Mouse (Mus musculus): ENCODE data around the gene Gck. TPM values are rescaled to one million over a fixed set of nuclear protein-coding genes. Genes with fewer than 3 reads are reported as not detected.

Gene Gck
- polyA plus RNA-seq, 1 experiment from 2014 or later, result 3.0 TPM

DNA sequence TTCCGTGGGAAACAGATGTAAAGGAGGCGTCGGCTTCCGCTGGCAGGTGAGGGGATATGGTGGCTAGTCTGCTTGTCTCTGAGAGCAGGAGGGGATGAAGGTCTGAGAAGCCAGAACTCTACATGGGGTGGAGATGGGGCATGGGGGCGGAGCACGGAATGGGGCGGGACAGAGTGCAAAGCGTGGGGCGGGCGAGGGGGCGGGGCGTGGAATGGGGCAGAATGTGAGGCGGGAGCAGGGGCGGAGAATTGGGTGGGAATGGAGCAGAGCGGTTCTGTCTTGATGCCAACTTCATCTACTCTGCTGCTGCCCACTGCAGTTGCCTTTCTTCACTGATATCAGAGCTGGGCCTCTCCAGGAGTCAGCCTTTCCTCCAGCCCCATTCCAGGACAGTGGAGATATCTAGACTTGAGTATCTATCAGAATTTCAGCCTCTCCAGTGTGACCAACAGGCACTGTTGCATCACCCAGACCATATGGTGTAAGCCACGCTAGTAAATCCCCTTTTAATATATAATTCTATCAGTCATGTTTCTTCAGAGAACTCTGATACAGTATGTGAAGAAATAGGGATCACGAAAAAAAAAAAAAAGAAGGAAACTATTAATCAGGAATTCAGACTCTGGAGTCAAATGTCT, 29.4 kb downstream of the Gck start:
- H3K4me1 ChIP-seq, result no peaks in the 10 kb centered on the region
- no peak for ATAC-seq (ENCODE audit: low FRiP score, low read depth)

DNA sequence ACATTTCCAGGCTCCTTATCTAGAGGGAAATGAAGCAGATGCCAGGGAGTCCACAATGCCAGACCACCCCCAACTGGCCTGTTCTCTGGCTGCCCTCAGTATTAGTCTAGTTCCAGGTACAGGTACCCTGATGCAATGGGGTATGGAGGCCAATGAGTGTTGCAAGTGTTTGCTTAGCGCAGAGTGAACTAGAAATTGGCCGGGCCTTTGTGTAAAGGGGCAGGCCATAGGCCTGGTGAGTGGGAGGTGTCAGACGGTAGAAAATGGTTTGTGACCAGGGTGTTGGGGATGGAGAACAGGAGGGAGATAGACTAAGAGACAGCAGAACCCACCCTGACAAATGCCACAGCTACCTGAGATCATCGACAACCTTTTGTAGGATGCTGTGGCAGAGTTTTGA, 30.3 kb downstream of the Gck start:
- no peak overlapping the region for H3K9ac ChIP-seq (replicated peaks)
- 96% methylated on average over 4 of the region's 4 CpGs for WGBS

More for the DNA sequence above, 29.4 kb downstream of the Gck start:
- Histone ChIP-seq H3K27me3 (no peaks in the 10 kb centered on the region), H3K36me3 (no peaks in the 10 kb centered on the region), H3K9ac (replicated peaks) (no peak overlapping the region), H3K4me3 (no peak overlapping the region), H3K9me3 (no peaks in the 10 kb centered on the region), H3K27ac (replicated peaks) (no peak overlapping the region), H3K4me2 (replicated peaks) (no peak overlapping the region)
- WGBS, result 37% methylated on average over 17 of the region's 17 CpGs

DNA sequence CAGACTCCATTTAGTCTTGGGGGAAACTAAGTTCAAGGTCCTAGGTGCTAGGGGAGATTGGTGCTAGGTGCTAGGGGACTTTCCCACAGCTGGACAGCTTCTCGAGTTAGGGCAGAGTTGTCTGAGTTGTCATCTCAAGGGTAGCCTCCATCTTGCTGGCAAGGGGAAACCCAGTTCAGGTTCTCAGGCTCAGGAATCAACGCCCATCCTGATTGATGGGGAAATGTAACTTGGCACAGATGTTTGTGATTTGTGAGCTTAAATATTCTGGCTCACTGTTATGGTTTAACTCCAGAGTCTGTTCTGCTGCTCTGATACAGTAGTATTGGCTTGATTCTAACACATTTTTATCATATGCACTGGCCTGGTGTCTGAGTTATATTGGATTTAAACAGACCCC, 31.8 kb downstream of the Gck start:
- no peak for ATAC-seq (ENCODE audit: low FRiP score, low read depth)
- Histone ChIP-seq H3K9me3 (no peaks in the 10 kb centered on the region), H3K27ac (replicated peaks) (no peak overlapping the region), H3K4me1 (no peaks in the 10 kb centered on the region), H3K9ac (replicated peaks) (no peak overlapping the region), H3K27me3 (no peaks in the 10 kb centered on the region), H3K4me3 (no peak overlapping the region), H3K36me3 (no peaks in the 10 kb centered on the region), H3K4me2 (replicated peaks) (no peak overlapping the region)
- WGBS, result 80% methylated on average over 2 of the region's 2 CpGs

More for the DNA sequence above, 30.3 kb downstream of the Gck start:
- Histone ChIP-seq H3K4me3 (no peak overlapping the region), H3K9me3 (no peaks in the 10 kb centered on the region), H3K4me2 (replicated peaks) (no peak overlapping the region), H3K36me3 (no peaks in the 10 kb centered on the region), H3K27ac (replicated peaks) (no peak overlapping the region), H3K4me1 (no peaks in the 10 kb centered on the region), H3K27me3 (no peaks in the 10 kb centered on the region)
- ATAC-seq (ENCODE audit: low FRiP score, low read depth), result no peak

DNA sequence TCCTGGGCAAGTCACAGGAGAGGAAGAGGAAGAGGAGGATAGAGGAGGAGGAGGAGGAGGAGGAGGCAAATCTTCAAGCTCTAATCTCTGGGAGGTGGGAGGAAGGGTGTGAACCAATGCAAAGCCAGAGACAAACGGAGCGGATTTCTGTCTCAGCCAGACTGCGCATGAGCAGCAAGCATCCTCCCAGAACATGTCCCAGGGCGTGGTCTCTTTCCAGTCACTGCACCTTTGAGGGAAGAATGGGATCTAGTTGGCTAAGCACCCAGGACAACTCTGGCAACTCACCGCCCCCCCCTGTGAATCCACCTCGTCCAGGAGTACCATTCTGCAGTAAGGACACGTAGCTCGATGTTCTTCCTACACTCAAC, 33.7 kb downstream of the Gck start:
- WGBS, result 77% methylated on average over 8 of the region's 8 CpGs
- H3K4me1 ChIP-seq, result no peaks in the 10 kb centered on the region
- H3K4me2 ChIP-seq (replicated peaks), result no peak overlapping the region
- no peaks in the 10 kb centered on the region for H3K9me3 ChIP-seq
- no peak overlapping the region for H3K4me3 ChIP-seq
- H3K27me3 ChIP-seq, result no peaks in the 10 kb centered on the region
- no peak overlapping the region for H3K9ac ChIP-seq (replicated peaks)
- no peak for ATAC-seq (ENCODE audit: low FRiP score, low read depth)
- no peaks in the 10 kb centered on the region for H3K36me3 ChIP-seq
- no peak overlapping the region for H3K27ac ChIP-seq (replicated peaks)

DNA sequence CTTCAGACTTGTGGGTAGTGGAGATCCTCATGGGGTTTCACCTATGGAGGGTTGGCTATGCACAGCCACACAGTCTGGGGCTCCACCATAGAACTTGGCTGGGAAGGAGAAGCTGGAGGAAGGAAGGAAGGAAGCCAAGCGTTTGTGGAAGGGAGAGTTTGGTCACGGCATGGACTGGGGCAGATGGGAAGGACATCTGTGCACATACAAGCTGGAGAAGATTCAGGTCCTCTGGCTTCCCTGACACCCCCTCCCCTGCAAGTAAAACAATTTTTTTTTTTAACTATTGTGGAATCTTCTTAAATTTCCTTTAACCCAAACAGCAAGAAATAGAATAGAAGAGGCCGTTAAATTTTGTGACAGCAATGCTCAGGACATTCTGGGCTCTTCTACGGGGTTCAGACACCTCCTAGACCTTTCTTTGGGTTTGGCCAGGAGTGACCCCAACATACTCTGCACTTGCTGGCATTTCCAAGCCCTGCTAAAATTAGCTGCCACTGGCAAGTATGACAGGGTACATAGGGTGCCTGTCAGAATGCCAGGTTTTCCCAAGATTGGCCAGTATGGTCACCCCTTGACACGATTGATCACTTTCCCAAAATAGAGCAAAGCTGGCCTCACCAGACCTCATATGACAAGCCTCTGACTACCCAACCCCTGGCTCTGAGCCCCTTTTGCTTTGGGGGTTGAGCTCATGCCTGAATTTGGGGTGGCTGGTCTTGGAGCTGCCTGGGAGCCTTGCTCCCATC, 34.3 kb downstream of the Gck start:
- whole genome bisulfite sequencing, result 87% methylated on average over 5 of the region's 5 CpGs
- no peak for ATAC-seq (ENCODE audit: low FRiP score, low read depth)
- Histone ChIP-seq H3K4me1 (no peaks in the 10 kb centered on the region), H3K9me3 (no peaks in the 10 kb centered on the region), H3K27ac (replicated peaks) (no peak overlapping the region), H3K9ac (replicated peaks) (no peak overlapping the region), H3K4me2 (replicated peaks) (no peak overlapping the region), H3K27me3 (no peaks in the 10 kb centered on the region), H3K4me3 (no peak overlapping the region), H3K36me3 (no peaks in the 10 kb centered on the region)

DNA sequence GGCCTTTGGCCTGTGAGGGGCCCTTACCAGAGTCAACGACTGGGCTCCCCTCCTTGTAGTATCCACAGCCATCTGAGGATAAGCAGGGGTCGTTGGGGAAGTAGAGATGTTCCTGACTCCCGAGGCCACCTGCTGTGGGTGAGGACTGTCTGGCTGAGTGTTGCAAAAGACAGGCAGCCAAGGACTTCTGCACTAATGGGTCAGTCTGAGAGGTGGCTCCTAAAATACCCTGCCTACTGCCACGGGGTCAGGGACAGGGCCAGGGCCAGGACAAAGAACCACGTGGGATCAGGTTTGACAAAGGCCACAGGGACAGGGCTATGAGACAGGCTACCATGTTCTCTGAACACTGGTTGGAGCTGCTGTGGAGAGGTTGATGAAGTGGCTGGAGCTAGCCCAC, 34.9 kb downstream of the Gck start:
- H3K27ac ChIP-seq (replicated peaks), result no peak overlapping the region
- H3K9ac ChIP-seq (replicated peaks), result no peak overlapping the region
- H3K36me3 ChIP-seq, result no peaks in the 10 kb centered on the region
- H3K4me2 ChIP-seq (replicated peaks), result no peak overlapping the region
- no peaks in the 10 kb centered on the region for H3K27me3 ChIP-seq
- H3K4me3 ChIP-seq, result no peak overlapping the region
- WGBS, result 74% methylated on average over 5 of the region's 5 CpGs
- H3K9me3 ChIP-seq, result no peaks in the 10 kb centered on the region
- no peak for ATAC-seq (ENCODE audit: low FRiP score, low read depth)
- no peaks in the 10 kb centered on the region for H3K4me1 ChIP-seq

DNA sequence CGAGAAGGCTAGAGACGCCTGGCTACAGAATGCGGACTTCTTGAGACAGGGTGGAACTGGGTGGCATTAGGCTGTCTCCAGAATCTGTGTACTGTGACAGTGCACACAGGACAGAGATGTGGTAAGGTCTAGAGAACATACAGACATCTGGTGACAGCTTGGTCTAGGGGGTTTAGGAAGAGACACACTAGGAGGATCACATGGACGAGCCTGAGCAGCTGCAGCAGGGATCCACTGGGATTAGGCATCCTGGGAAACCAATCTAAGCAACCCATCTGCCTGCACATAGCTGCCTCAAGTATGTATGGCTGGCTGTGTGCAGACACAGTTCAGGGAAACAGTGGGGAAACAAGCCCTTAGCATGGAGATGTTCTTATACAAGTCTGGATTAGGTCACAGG, 35.9 kb downstream of the Gck start:
- H3K9me3 ChIP-seq, result no peaks in the 10 kb centered on the region
- no peak overlapping the region for H3K4me3 ChIP-seq
- WGBS, result 72% methylated on average over 4 of the region's 4 CpGs
- H3K9ac ChIP-seq (replicated peaks), result no peak overlapping the region
- no peaks in the 10 kb centered on the region for H3K36me3 ChIP-seq
- H3K4me2 ChIP-seq (replicated peaks), result no peak overlapping the region
- ATAC-seq (ENCODE audit: low FRiP score, low read depth), result no peak
- no peak overlapping the region for H3K27ac ChIP-seq (replicated peaks)
- H3K4me1 ChIP-seq, result no peaks in the 10 kb centered on the region
- H3K27me3 ChIP-seq, result no peaks in the 10 kb centered on the region

DNA sequence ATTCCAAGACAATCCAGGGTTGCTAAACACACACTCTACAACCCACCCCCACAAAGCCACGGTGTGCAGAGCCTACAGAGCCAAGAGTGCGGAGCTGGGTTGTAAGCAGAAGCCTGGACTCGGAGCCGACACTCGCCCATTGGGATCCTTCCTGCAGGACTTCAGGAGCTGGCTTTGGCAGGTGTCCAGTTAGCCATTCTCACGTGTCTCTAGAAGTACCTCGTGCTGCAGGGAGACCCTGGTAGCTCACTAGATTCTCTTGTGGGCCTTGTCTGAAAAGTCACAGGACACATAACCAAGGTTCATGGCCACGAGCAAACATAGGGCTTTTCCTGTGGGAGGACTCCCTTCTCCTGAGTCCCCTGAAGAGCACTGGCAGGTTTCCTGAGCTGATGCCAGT, 36.6 kb downstream of the Gck start:
- no peak overlapping the region for H3K4me2 ChIP-seq (replicated peaks)
- H3K9ac ChIP-seq (replicated peaks), result no peak overlapping the region
- H3K27ac ChIP-seq (replicated peaks), result no peak overlapping the region
- ATAC-seq (ENCODE audit: low FRiP score, low read depth), result no peak
- 70% methylated on average over 8 of the region's 8 CpGs for WGBS
- H3K9me3 ChIP-seq, result no peaks in the 10 kb centered on the region
- H3K36me3 ChIP-seq, result no peaks in the 10 kb centered on the region
- no peaks in the 10 kb centered on the region for H3K4me1 ChIP-seq
- no peaks in the 10 kb centered on the region for H3K27me3 ChIP-seq
- no peak overlapping the region for H3K4me3 ChIP-seq

DNA sequence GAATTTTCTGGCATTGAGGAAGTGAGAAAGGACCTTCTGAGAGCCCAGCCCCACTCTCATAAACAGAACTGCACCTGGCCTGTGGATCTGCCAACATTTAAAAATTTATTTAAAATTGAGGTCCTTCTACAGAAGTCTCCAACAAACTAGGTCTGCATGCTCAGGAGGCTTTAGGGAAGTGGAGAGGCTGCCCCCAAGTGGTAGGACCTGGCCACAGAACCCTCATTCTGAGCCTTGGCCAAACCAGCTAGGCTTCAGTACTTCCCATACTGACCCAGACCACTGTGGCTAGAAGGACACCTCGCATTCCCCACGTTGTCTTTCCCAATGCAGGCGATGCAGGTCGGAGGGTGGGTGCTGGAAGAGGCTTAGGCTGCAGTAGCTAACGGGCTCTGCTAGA, 37.2 kb downstream of the Gck start:
- WGBS, result 21% methylated on average over 5 of the region's 5 CpGs
- 0 out of 2 replicates have a peak overlapping the region, but pooled peaks have one; percentile 31 for H3K9ac ChIP-seq (replicated peaks)
- no peak overlapping the region for H3K4me2 ChIP-seq (replicated peaks)
- H3K4me1 ChIP-seq, result no peaks in the 10 kb centered on the region
- H3K4me3 ChIP-seq, result no peak overlapping the region
- H3K9me3 ChIP-seq, result no peaks in the 10 kb centered on the region
- H3K27ac ChIP-seq (replicated peaks), result no peak overlapping the region
- no peak for ATAC-seq (ENCODE audit: low FRiP score, low read depth)
- no peaks in the 10 kb centered on the region for H3K36me3 ChIP-seq
- H3K27me3 ChIP-seq, result no peaks in the 10 kb centered on the region

DNA sequence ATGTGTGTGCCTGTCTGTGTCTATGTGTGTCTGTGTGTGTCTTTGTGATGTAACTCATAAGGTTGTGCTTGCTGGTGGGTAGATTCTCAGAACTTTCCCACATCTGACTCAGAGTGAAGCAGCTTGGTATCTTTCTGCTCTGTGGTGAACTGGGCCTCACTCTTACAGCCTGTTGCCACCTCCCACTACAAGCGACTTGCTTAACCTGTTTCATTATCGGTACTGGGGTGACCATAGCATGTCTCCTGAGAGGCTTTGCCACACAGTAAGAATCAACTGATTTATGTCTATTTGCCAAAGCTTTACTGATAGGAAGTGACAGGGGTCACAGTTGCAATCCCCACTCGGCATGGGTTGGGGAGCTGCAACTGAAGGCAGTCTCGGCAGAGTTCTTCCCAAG, 41.2 kb downstream of the Gck start:
- ATAC-seq (ENCODE audit: low FRiP score, low read depth), result no peak
- Histone ChIP-seq H3K36me3 (no peaks in the 10 kb centered on the region), H3K9ac (replicated peaks) (no peak overlapping the region), H3K9me3 (no peaks in the 10 kb centered on the region), H3K4me2 (replicated peaks) (no peak overlapping the region), H3K27me3 (no peaks in the 10 kb centered on the region), H3K4me3 (no peak overlapping the region), H3K4me1 (no peaks in the 10 kb centered on the region), H3K27ac (replicated peaks) (no peak overlapping the region)
- 87% methylated on average over 4 of the region's 4 CpGs for WGBS

DNA sequence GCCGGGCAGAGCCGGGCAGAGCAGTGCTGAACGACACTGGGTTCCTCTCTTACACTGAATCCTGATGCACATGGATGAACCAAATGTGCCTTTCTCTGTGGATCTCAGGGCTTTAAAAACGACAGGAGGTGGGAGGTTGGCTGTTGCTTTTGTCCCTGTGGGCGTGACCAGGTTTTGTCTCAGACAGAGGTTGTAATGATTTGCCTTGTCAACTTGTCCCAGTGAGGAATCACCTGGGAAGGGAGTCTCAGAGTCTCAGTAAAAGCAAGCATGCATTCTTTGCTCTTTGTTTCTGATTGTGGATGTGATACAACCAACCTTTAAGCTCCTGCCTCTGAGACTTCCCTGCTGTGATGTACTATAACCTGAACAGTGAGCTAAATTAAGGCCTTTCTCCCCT, 42.8 kb downstream of the Gck start:
- no peak for ATAC-seq (ENCODE audit: low FRiP score, low read depth)
- H3K9me3 ChIP-seq, result no peaks in the 10 kb centered on the region
- no peak overlapping the region for H3K9ac ChIP-seq (replicated peaks)
- H3K27ac ChIP-seq (replicated peaks), result no peak overlapping the region
- WGBS, result 43% methylated on average over 5 of the region's 5 CpGs
- no peak overlapping the region for H3K4me3 ChIP-seq
- no peak overlapping the region for H3K4me2 ChIP-seq (replicated peaks)
- H3K27me3 ChIP-seq, result peaks cover 12% of the 10 kb centered on the region
- H3K4me1 ChIP-seq, result peaks cover 7% of the 10 kb centered on the region
- H3K36me3 ChIP-seq, result no peaks in the 10 kb centered on the region

DNA sequence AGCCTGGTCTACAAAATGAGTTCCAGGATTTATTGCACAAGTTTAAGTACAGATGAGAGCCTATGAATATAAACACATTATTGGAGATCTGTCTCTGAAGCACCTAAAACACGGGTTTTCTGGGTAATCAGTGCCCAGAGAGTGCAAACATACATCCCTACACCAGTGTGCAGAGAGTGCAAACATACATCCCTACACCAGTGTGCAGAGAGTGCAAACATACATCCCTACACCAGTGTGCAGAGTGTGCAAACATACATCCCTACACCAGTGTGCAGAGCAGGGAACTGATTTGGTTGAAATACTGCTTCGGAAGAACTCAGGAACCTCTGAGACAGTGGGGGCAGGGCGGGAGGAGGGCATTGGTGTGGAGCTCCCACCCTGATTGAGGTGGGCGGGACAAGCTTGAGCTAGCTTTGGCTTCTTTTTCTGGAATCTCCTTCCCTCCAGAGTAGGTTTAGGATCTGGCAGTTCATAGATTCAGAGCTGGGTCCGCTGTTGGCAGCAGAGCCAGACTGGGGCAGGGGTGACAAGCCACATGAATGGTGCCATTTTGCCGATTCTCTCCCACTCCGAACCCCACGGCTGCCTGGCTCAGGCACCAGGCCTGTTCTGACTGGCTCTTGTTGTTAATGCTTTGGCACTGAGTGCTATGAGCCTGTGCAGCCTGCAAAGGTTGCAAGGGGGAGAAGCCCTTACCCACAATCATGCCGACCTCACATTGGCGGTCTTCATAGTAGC, 43.9 kb downstream of the Gck start:
- no peak for ATAC-seq (ENCODE audit: low FRiP score, low read depth)

More for the DNA sequence above, 43.9 kb downstream of the Gck start:
- Histone ChIP-seq H3K27ac (replicated peaks) (no peak overlapping the region), H3K9ac (replicated peaks) (no peak overlapping the region), H3K4me2 (replicated peaks) (no peak overlapping the region), H3K27me3 (peaks cover 19% of the 10 kb centered on the region), H3K36me3 (no peaks in the 10 kb centered on the region), H3K4me1 (peaks cover 17% of the 10 kb centered on the region), H3K9me3 (no peaks in the 10 kb centered on the region), H3K4me3 (no peak overlapping the region)
- WGBS, result 89% methylated on average over 10 of the region's 10 CpGs

All from midbrain, embryonic 12.5 days (tissue).